Mouse (Mus musculus): ENCODE results near the gene Tmem171. TPM values are rescaled to one million over a fixed set of nuclear protein-coding genes. Genes with fewer than 3 reads are reported as not detected.

Tmem171 gene
- polyA plus RNA-seq, 1 experiment from 2014 or later, result not detected

- ATAC-seq (replicated peaks; ENCODE audit: low FRiP score) (no peak), DNase-seq (ENCODE audit: low spot score) (no peak)
- 84% methylated on average over 11 of the region's 11 CpGs for WGBS
- no peak overlapping the region for H3K4me2 ChIP-seq (ENCODE audit: low read depth, low read length, severe bottlenecking)
- no peaks in the 10 kb centered on the region for H3K9me3 ChIP-seq (ENCODE audit: control insufficient read depth, low read length)
- no peak overlapping the region for H3K27ac ChIP-seq (ENCODE audit: low read depth, low read length)
- H3K27me3 ChIP-seq (ENCODE audit: control insufficient read depth, insufficient read depth, low read length), result peaks cover 4% of the 10 kb centered on the region; the same call in 1 of the 2 replicates
- H3K4me3 ChIP-seq (ENCODE audit: low read depth, low read length), result no peak overlapping the region
- H3K4me1 ChIP-seq (replicated peaks; ENCODE audit: control insufficient read depth, insufficient read depth, low read length), result 0 out of 2 replicates have a peak, but pooled peaks cover 1% of the 10 kb centered on the region
- no peaks in the 10 kb centered on the region for H3K36me3 ChIP-seq (ENCODE audit: control insufficient read depth, insufficient read depth, low read length)
- no peak overlapping the region for H3K9ac ChIP-seq (ENCODE audit: low read length)
Observed at GRCm38 (mm10) chr13:98689605-98690290, 4.9 kb downstream of the Tmem171 start.

GRCm38 (mm10) chr13:98687931-98688330 is 6.7 kb downstream of the Tmem171 start:
- no peaks in the 10 kb centered on the region for H3K27me3 ChIP-seq (ENCODE audit: control insufficient read depth, insufficient read depth, low read length)
- no peak for ATAC-seq (replicated peaks; ENCODE audit: low FRiP score)
- 77% methylated on average over 9 of the region's 9 CpGs for WGBS
- no peak for DNase-seq (ENCODE audit: low spot score)
- no peaks in the 10 kb centered on the region for H3K4me1 ChIP-seq (replicated peaks; ENCODE audit: control insufficient read depth, insufficient read depth, low read length)
- H3K9me3 ChIP-seq (ENCODE audit: control insufficient read depth, low read length), result no peaks in the 10 kb centered on the region
- H3K27ac ChIP-seq (ENCODE audit: low read depth, low read length), result no peak overlapping the region
- no peak overlapping the region for H3K9ac ChIP-seq (ENCODE audit: low read length)
- no peak overlapping the region for H3K4me2 ChIP-seq (ENCODE audit: low read depth, low read length, severe bottlenecking)
- H3K4me3 ChIP-seq (ENCODE audit: low read depth, low read length), result no peak overlapping the region
- no peaks in the 10 kb centered on the region for H3K36me3 ChIP-seq (ENCODE audit: control insufficient read depth, insufficient read depth, low read length)

GRCm38 (mm10) chr13:98684144-98684900 is 10.3 kb downstream of the Tmem171 start:
- Histone ChIP-seq H3K9me3 (ENCODE audit: control insufficient read depth, low read length) (no peaks in the 10 kb centered on the region), H3K4me1 (replicated peaks; ENCODE audit: control insufficient read depth, insufficient read depth, low read length) (no peaks in the 10 kb centered on the region), H3K27ac (ENCODE audit: low read depth, low read length) (no peak overlapping the region), H3K27me3 (ENCODE audit: control insufficient read depth, insufficient read depth, low read length) (no peaks in the 10 kb centered on the region), H3K9ac (ENCODE audit: low read length) (no peak overlapping the region), H3K4me3 (ENCODE audit: low read depth, low read length) (no peak overlapping the region), H3K4me2 (ENCODE audit: low read depth, low read length, severe bottlenecking) (no peak overlapping the region), H3K36me3 (ENCODE audit: control insufficient read depth, insufficient read depth, low read length) (no peaks in the 10 kb centered on the region)
- no peak for DNase-seq (ENCODE audit: low spot score)
- no peak for ATAC-seq (replicated peaks; ENCODE audit: low FRiP score)
- WGBS, result 86% methylated on average over 9 of the region's 9 CpGs

GRCm38 (mm10) chr13:98683412-98683811 is 11.2 kb downstream of the Tmem171 start:
- Histone ChIP-seq H3K4me1 (replicated peaks; ENCODE audit: control insufficient read depth, insufficient read depth, low read length) (no peaks in the 10 kb centered on the region), H3K9ac (ENCODE audit: low read length) (no peak overlapping the region), H3K27me3 (ENCODE audit: control insufficient read depth, insufficient read depth, low read length) (no peaks in the 10 kb centered on the region), H3K36me3 (ENCODE audit: control insufficient read depth, insufficient read depth, low read length) (no peaks in the 10 kb centered on the region), H3K9me3 (ENCODE audit: control insufficient read depth, low read length) (no peaks in the 10 kb centered on the region), H3K4me3 (ENCODE audit: low read depth, low read length) (no peak overlapping the region), H3K27ac (ENCODE audit: low read depth, low read length) (no peak overlapping the region), H3K4me2 (ENCODE audit: low read depth, low read length, severe bottlenecking) (no peak overlapping the region)
- 87% methylated on average over 2 of the region's 2 CpGs for WGBS
- DNase-seq (ENCODE audit: low spot score) (no peak), ATAC-seq (replicated peaks; ENCODE audit: low FRiP score) (no peak)

- WGBS, result 92% methylated on average over 5 of the region's 5 CpGs
- H3K9ac ChIP-seq (ENCODE audit: low read length), result no peak overlapping the region
- no peak for ATAC-seq (replicated peaks; ENCODE audit: low FRiP score)
- H3K36me3 ChIP-seq (ENCODE audit: control insufficient read depth, insufficient read depth, low read length), result no peaks in the 10 kb centered on the region
- no peaks in the 10 kb centered on the region for H3K27me3 ChIP-seq (ENCODE audit: control insufficient read depth, insufficient read depth, low read length)
- H3K9me3 ChIP-seq (ENCODE audit: control insufficient read depth, low read length), result no peaks in the 10 kb centered on the region
- no peak overlapping the region for H3K4me2 ChIP-seq (ENCODE audit: low read depth, low read length, severe bottlenecking)
- no peak overlapping the region for H3K4me3 ChIP-seq (ENCODE audit: low read depth, low read length)
- DNase-seq (ENCODE audit: low spot score), result peak; percentile 10
- H3K27ac ChIP-seq (ENCODE audit: low read depth, low read length), result no peak overlapping the region
- no peaks in the 10 kb centered on the region for H3K4me1 ChIP-seq (replicated peaks; ENCODE audit: control insufficient read depth, insufficient read depth, low read length)
Observed at GRCm38 (mm10) chr13:98680470-98681060, 14.1 kb downstream of the Tmem171 start.

- 56% methylated on average over 4 of the region's 4 CpGs for WGBS
Observed at GRCm38 (mm10) chr13:98679631-98680041, 15.0 kb downstream of the Tmem171 start.

GRCm38 (mm10) chr13:98679230-98679629 is 15.4 kb downstream of the Tmem171 start:
- Histone ChIP-seq H3K4me2 (ENCODE audit: low read depth, low read length, severe bottlenecking) (no peak overlapping the region), H3K27ac (ENCODE audit: low read depth, low read length) (no peak overlapping the region), H3K27me3 (ENCODE audit: control insufficient read depth, insufficient read depth, low read length) (no peaks in the 10 kb centered on the region), H3K36me3 (ENCODE audit: control insufficient read depth, insufficient read depth, low read length) (no peaks in the 10 kb centered on the region), H3K9ac (ENCODE audit: low read length) (no peak overlapping the region), H3K4me3 (ENCODE audit: low read depth, low read length) (no peak overlapping the region), H3K4me1 (replicated peaks; ENCODE audit: control insufficient read depth, insufficient read depth, low read length) (no peaks in the 10 kb centered on the region), H3K9me3 (ENCODE audit: control insufficient read depth, low read length) (no peaks in the 10 kb centered on the region)
- 70% methylated on average over 1 of the region's 1 CpGs for WGBS
- DNase-seq (ENCODE audit: low spot score), result no peak
- no peak for ATAC-seq (replicated peaks; ENCODE audit: low FRiP score)

More at GRCm38 (mm10) chr13:98679631-98680041, 15.0 kb downstream of the Tmem171 start:
- Histone ChIP-seq H3K4me2 (ENCODE audit: low read depth, low read length, severe bottlenecking) (no peak overlapping the region), H3K4me1 (replicated peaks; ENCODE audit: control insufficient read depth, insufficient read depth, low read length) (no peaks in the 10 kb centered on the region), H3K27me3 (ENCODE audit: control insufficient read depth, insufficient read depth, low read length) (no peaks in the 10 kb centered on the region), H3K4me3 (ENCODE audit: low read depth, low read length) (no peak overlapping the region), H3K9ac (ENCODE audit: low read length) (no peak overlapping the region), H3K36me3 (ENCODE audit: control insufficient read depth, insufficient read depth, low read length) (no peaks in the 10 kb centered on the region), H3K27ac (ENCODE audit: low read depth, low read length) (no peak overlapping the region), H3K9me3 (ENCODE audit: control insufficient read depth, low read length) (no peaks in the 10 kb centered on the region)
- DNase-seq (ENCODE audit: low spot score) (peak; percentile 45), ATAC-seq (replicated peaks; ENCODE audit: low FRiP score) (no peak)

- H3K4me3 ChIP-seq (ENCODE audit: low read depth, low read length), result no peak overlapping the region
- WGBS, result 80% methylated on average over 4 of the region's 4 CpGs
- peak; percentile 8 for DNase-seq (ENCODE audit: low spot score)
Observed at GRCm38 (mm10) chr13:98673922-98674321, 20.7 kb downstream of the Tmem171 start.

More at GRCm38 (mm10) chr13:98673922-98674321, 20.7 kb downstream of the Tmem171 start:
- no peaks in the 10 kb centered on the region for H3K4me1 ChIP-seq (replicated peaks; ENCODE audit: control insufficient read depth, insufficient read depth, low read length)
- H3K36me3 ChIP-seq (ENCODE audit: control insufficient read depth, insufficient read depth, low read length), result no peaks in the 10 kb centered on the region
- no peak overlapping the region for H3K4me2 ChIP-seq (ENCODE audit: low read depth, low read length, severe bottlenecking)
- no peaks in the 10 kb centered on the region for H3K27me3 ChIP-seq (ENCODE audit: control insufficient read depth, insufficient read depth, low read length)
- H3K9me3 ChIP-seq (ENCODE audit: control insufficient read depth, low read length), result no peaks in the 10 kb centered on the region
- ATAC-seq (replicated peaks; ENCODE audit: low FRiP score), result no peak
- H3K27ac ChIP-seq (ENCODE audit: low read depth, low read length), result no peak overlapping the region
- no peak overlapping the region for H3K9ac ChIP-seq (ENCODE audit: low read length)

Data from forebrain, embryonic 11.5 days (tissue).